Mouse (Mus musculus) myocyte (in vitro differentiated cells): ENCODE data around the gene Dqx1.

Source experiments
- CEBPB ChIP-seq: IDR thresholded peaks from 2 replicates; pipeline ENCODE4 v1.6.1; 2011; ENCODE audit warnings: mild to moderate bottlenecking, moderate library complexity; ENCODE audit not compliant: poor library complexity, insufficient read depth, severe bottlenecking
- E2F4 ChIP-seq: IDR thresholded peaks from one replicate; pipeline ENCODE4 v1.6.1; 2011; ENCODE audit warnings: mild to moderate bottlenecking, control low read depth, moderate library complexity; ENCODE audit not compliant: insufficient read depth
- MAX ChIP-seq: IDR thresholded peaks from one replicate; pipeline ENCODE4 v1.6.1; 2011; ENCODE audit warnings: low read depth, mild to moderate bottlenecking, control low read depth
- MYOD1 ChIP-seq, 3 experiments: IDR thresholded peaks; one replicate each; pipeline ENCODE4 v1.6.1; 2011; ENCODE audit warnings: control low read depth in 2 of 3, low read depth in 2 of 3, mild to moderate bottlenecking in 2 of 3, moderate library complexity in 1 of 3; ENCODE audit not compliant: insufficient read length in 2 of 3, control insufficient read depth in 1 of 3
- MYOG ChIP-seq, 3 experiments: IDR thresholded peaks; one replicate each; pipeline ENCODE4 v1.6.1; 2011; ENCODE audit warnings: control low read depth in 2 of 3, low read depth in 2 of 3, mild to moderate bottlenecking in 2 of 3; ENCODE audit not compliant: insufficient read length in 2 of 3, control insufficient read depth in 1 of 3, insufficient read depth in 1 of 3
- POLR2A ChIP-seq: IDR thresholded peaks from one replicate; pipeline ENCODE4 v1.6.1; 2011; ENCODE audit warnings: low read depth, mild to moderate bottlenecking, control low read depth, moderate library complexity; ENCODE audit not compliant: insufficient read length
- POLR2AphosphoS2 ChIP-seq: IDR thresholded peaks from one replicate; pipeline ENCODE4 v1.6.1; 2011; ENCODE audit warnings: low read depth, control low read depth; ENCODE audit not compliant: insufficient read length
- SRF ChIP-seq: IDR thresholded peaks from one replicate; pipeline ENCODE4 v1.6.1; 2011; ENCODE audit warnings: low read depth; ENCODE audit not compliant: control insufficient read depth, insufficient read length
- TCF12 ChIP-seq: IDR thresholded peaks from one replicate; pipeline ENCODE4 v1.6.1; 2011; ENCODE audit warnings: mild to moderate bottlenecking, control low read depth; ENCODE audit not compliant: poor library complexity, insufficient read depth, severe bottlenecking
- TCF3 ChIP-seq: IDR thresholded peaks from one replicate; pipeline ENCODE4 v1.6.1; 2011; ENCODE audit warnings: low read depth, control low read depth; ENCODE audit not compliant: insufficient read length
- USF1 ChIP-seq: IDR thresholded peaks from one replicate; pipeline ENCODE4 v1.6.1; 2011; ENCODE audit warnings: low read depth, mild to moderate bottlenecking, control low read depth, moderate library complexity

GRCm38 (mm10) chr6:83107566-83108400, 50.1 kb downstream of the Dqx1 start:
- peak; percentile 5 for TF ChIP-seq POLR2A
- TF ChIP-seq SRF, result no peak
- TF ChIP-seq CEBPB, result no peak
- TF ChIP-seq MAX, result no peak
- TF ChIP-seq MYOG (IDR thresholded peaks at IDR 0.05; ENCODE audit: control insufficient read depth in 1 of 3, insufficient read depth in 1 of 3, insufficient read length in 2 of 3, low read depth in 2 of 3), result no peak
- no peak for TF ChIP-seq TCF3
- TF ChIP-seq TCF12, result no peak
- TF ChIP-seq USF1, result no peak
- no peak for TF ChIP-seq E2F4
- no peak for TF ChIP-seq MYOD1 (IDR thresholded peaks at IDR 0.05; ENCODE audit: control insufficient read depth in 1 of 3, insufficient read length in 2 of 3, low read depth in 2 of 3)
- no peak for TF ChIP-seq POLR2AphosphoS2
